Mouse (Mus musculus) kidney, adult 2 months (tissue): Measurements from ENCODE around the gene Adamts5.

Experiments
- CTCF ChIP-seq: fragments of 200-500 bp; conservative IDR thresholded peaks from 2 replicates; pipeline ENCODE4 v1.5.1; 2011; ENCODE audit warnings: low read depth, mild to moderate bottlenecking, control low read depth, low read length, moderate library complexity, mixed read lengths; ENCODE audit not compliant: insufficient read depth, insufficient read length
- POLR2A ChIP-seq: fragments of 200-500 bp; IDR thresholded peaks from one replicate; pipeline ENCODE4 v1.6.1; 2011; ENCODE audit warnings: low read depth, low read length, control low read depth

DNA sequence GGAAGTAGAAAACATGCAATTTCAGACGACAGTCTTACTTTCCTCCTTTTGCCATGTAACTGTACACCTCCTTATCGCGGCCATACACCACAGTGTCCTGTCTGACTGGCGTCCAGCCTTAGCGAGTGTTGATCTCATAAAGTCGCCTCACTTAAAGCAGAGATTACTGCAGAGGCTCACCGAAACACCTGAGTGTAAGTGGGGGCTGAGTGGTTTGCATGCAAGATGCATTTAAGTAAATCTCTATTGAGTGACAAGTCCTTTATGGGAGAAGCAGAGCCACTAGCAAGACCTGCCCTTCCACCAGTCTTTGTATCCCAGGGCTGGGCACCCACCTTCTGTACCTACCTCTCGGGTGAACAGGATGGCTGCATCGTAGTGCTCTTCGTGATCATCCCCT lies 2.8 kb downstream of the Adamts5 start:
- TF ChIP-seq CTCF, result no peak
- TF ChIP-seq POLR2A, result no peak
